In genomic region chrX:107149391-107149993, GRCm38 (mm10) we compare ENCODE assay signal across 13 mouse cellular contexts. TPM values are rescaled to one million over a fixed set of nuclear protein-coding genes. Genes with fewer than 3 reads are reported as not detected.
DNase-seq lines count a peak whose midpoint lies in the region; ATAC-seq and TF ChIP-seq lines count a peak whose summit lies in the region.
"Had no signal": no experiment of that assay in that cellular context is flagged by ENCODE, and none has a peak within 500 bp of the region (broad histone marks: within the 10 kb centered on the region; RNA-seq: fewer than 3 reads in every experiment).

No protein-coding gene starts in this region.

- intact Hi-C loops in heart, adult 2 months (cut with DNase I), result no loop called here

- TF ChIP-seq POLR2A in heart, adult 2 months (IDR thresholded peaks at IDR 0.05; ENCODE audit: insufficient read depth, low read depth, low read length), result no peak

- no peaks in the 10 kb centered on the region for H3K9me3 ChIP-seq in megakaryocyte, embryonic 14.5 days
- no peaks in the 10 kb centered on the region for H3K9me3 ChIP-seq in stomach, embryonic 16.5 days (replicated peaks; ENCODE audit: control insufficient read depth, low read length)
- H3K9me3 ChIP-seq: forebrain, embryonic 13.5 days; midbrain, embryonic 13.5 days had no signal

- no peak overlapping the region for H3K4me2 ChIP-seq in stomach, embryonic 16.5 days (ENCODE audit: low read depth, low read length)
- H3K4me2 ChIP-seq: forebrain, embryonic 13.5 days; midbrain, embryonic 13.5 days had no signal

- H3K27ac ChIP-seq in heart, adult 2 months, result peak overlapping the region; percentile 40
- peak overlapping the region; percentile 33 for H3K27ac ChIP-seq in stomach, embryonic 16.5 days (ENCODE audit: low read length)
- H3K27ac ChIP-seq: forebrain, embryonic 13.5 days; midbrain, embryonic 13.5 days had no signal

- H3K36me3 ChIP-seq in heart, adult 2 months (ENCODE audit: control insufficient read depth, insufficient read depth, low read length), result no peaks in the 10 kb centered on the region
- H3K36me3 ChIP-seq in megakaryocyte, embryonic 14.5 days (replicated peaks; ENCODE audit: low read length), result no peaks in the 10 kb centered on the region
- no peaks in the 10 kb centered on the region for H3K36me3 ChIP-seq in stomach, embryonic 16.5 days (ENCODE audit: control insufficient read depth, insufficient read depth, low read length)
- H3K36me3 ChIP-seq: midbrain, embryonic 13.5 days had no signal

- WGBS in heart, adult 2 months, result 27% methylated on average over 4 of the region's 4 CpGs
- 40% methylated on average over 4 of the region's 4 CpGs for WGBS in stomach, embryonic 16.5 days

- H3K4me1 ChIP-seq in heart, adult 2 months (ENCODE audit: control insufficient read depth, insufficient read depth, low read length), result no peaks in the 10 kb centered on the region; the same call in 1 of the 2 replicates
- H3K4me1 ChIP-seq in megakaryocyte, embryonic 14.5 days, result peaks cover 4% of the 10 kb centered on the region; the same call in 1 of the 2 replicates
- no peaks in the 10 kb centered on the region for H3K4me1 ChIP-seq in stomach, embryonic 16.5 days (ENCODE audit: control insufficient read depth, insufficient read depth, low read length)
- H3K4me1 ChIP-seq: forebrain, embryonic 13.5 days; midbrain, embryonic 13.5 days had no signal

- no peak; the same call in 1 of the 2 replicates for ATAC-seq in megakaryocyte, adult 5-6 weeks (ENCODE audit: poor library complexity, severe bottlenecking)
- ATAC-seq in granulocyte monocyte progenitor cell, adult 5-6 weeks (replicated peaks; ENCODE audit: poor library complexity, severe bottlenecking), result peak; percentile 12; the same call in 1 of the 2 replicates
- no peak for ATAC-seq in stomach, embryonic 16.5 days (ENCODE audit: insufficient read depth, low FRiP score)
- ATAC-seq: forebrain, embryonic 13.5 days; midbrain, embryonic 13.5 days had no signal

- no peak for TF ChIP-seq EP300 in heart, adult 2 months (IDR thresholded peaks at IDR 0.05; ENCODE audit: insufficient read depth, low read depth, low read length)

- H3K79me2 ChIP-seq in heart, adult 2 months (replicated peaks; ENCODE audit: control insufficient read depth, insufficient read depth, low read length), result no peaks in the 10 kb centered on the region

- peak overlapping the region; percentile 45 for H3K4me3 ChIP-seq in heart, adult 2 months
- H3K4me3 ChIP-seq in megakaryocyte, embryonic 14.5 days (replicated peaks), result peak overlapping the region; percentile 84
- no peak overlapping the region for H3K4me3 ChIP-seq in stomach, embryonic 16.5 days (replicated peaks; ENCODE audit: low read length)
- H3K4me3 ChIP-seq: forebrain, embryonic 13.5 days; midbrain, embryonic 13.5 days had no signal

- TF ChIP-seq CTCF in heart, adult 2 months (IDR thresholded peaks at IDR 0.05), result no peak

- no peak overlapping the region for H3K9ac ChIP-seq in heart, adult 2 months (ENCODE audit: low read depth, low read length)
- no peak overlapping the region for H3K9ac ChIP-seq in stomach, embryonic 16.5 days (ENCODE audit: low read length)
- H3K9ac ChIP-seq: forebrain, embryonic 13.5 days; midbrain, embryonic 13.5 days had no signal

- H3K27me3 ChIP-seq in heart, adult 2 months (ENCODE audit: control insufficient read depth, insufficient read depth, low read length), result no peaks in the 10 kb centered on the region
- no peaks in the 10 kb centered on the region for H3K27me3 ChIP-seq in megakaryocyte, embryonic 14.5 days (replicated peaks)
- H3K27me3 ChIP-seq in stomach, embryonic 16.5 days (ENCODE audit: control insufficient read depth, insufficient read depth, low read length), result no peaks in the 10 kb centered on the region
- H3K27me3 ChIP-seq: forebrain, embryonic 13.5 days; midbrain, embryonic 13.5 days had no signal

- no peak for DNase-seq in heart, adult 2 months
- DNase-seq in heart, adult 11 months, result no peak
- DNase-seq in cerebellum, adult 11-12 months, result no peak
- DNase-seq in frontal cortex, postnatal 10 days (ENCODE audit: low spot score in 2 of 2), result no peak
- DNase-seq: cerebellum, postnatal 10 days; kidney, postnatal 25 days; left cerebral cortex, postnatal 4 days had no signal

RNA-seq across cellular contexts. Expression of gene P2ry10b, which starts 0.8 kb away (rescaled TPM):
- 1 to 10 TPM in 1 of 2 experiments, under 1 TPM in 1; 0.55 to 1.2 TPM for total RNA-seq in heart, adult 2 months (2021)
- polyA plus RNA-seq in heart, adult 2 months (2012; rRNA removed), result 1.7 and 3.7 TPM in 2 replicates
- polyA plus RNA-seq in megakaryocyte, embryonic 14.5 days (2012; ENCODE audit: insufficient read depth, low replicate concordance), result not detected in 2 replicates
- total RNA-seq in megakaryocyte, adult 5-6 weeks (2015), result 17.7 and 18.4 TPM in 2 replicates
- 13.5 and 15.5 TPM in 2 replicates for total RNA-seq in megakaryocyte, adult 5-6 weeks (2017)
- total RNA-seq in granulocyte monocyte progenitor cell, adult 5-6 weeks (2014; fragmentation: Nextera tagmentation), result 0.11 TPM in 1 of 2 replicates, not detected in the other
- 0.15 and 0.34 TPM in 2 replicates for total RNA-seq in granulocyte monocyte progenitor cell, adult 5-6 weeks (2017)
- 1.1 TPM in 2 replicates for polyA plus RNA-seq in stomach, embryonic 16.5 days (2015; fragmentation: Nextera tagmentation; extraction: Ambion mirVana)

Comparison
In these comparisons a context has a peak if more than half of its experiments do, and no peak if none do; other contexts are left out.
1. RNA of gene P2ry10b, which starts 0.8 kb away (total RNA-seq): 13.5 to 18.4 TPM in megakaryocyte, adult 5-6 weeks; 0.55 to 1.2 TPM in heart, adult 2 months and 0.11 to 0.34 TPM in granulocyte monocyte progenitor cell, adult 5-6 weeks; every median in the first group is over 4 times any median in the second.